Mouse (Mus musculus) heart, embryonic 14.5 days (tissue): ENCODE data around the gene Urb2. TPM values are rescaled to one million over a fixed set of nuclear protein-coding genes. Genes with fewer than 3 reads are reported as not detected.

Experiments
- ATAC-seq: fragments of 200-750 bp; cut with Nextera tagmentation; 2 replicates; pipeline ENCODE4 v1.8.0; 2017; ENCODE audit warnings: low read depth, moderate TSS enrichment; ENCODE audit not compliant: insufficient number of reproducible peaks, insufficient read depth, low FRiP score
- H3K27ac ChIP-seq, 2 experiments: fragments of 200-500 bp in 1 of 2; fragments of 300-500 bp in 1 of 2; sonication (generic) in 1 of 2; replicated peaks in 1 of 2; 2 replicates each; pipeline ENCODE4 v1.5.1; 2012 to 2014; ENCODE audit warnings: low read depth in 2 of 2, low read length in 2 of 2, control low read depth in 1 of 2, mild to moderate bottlenecking in 1 of 2, mixed read lengths in 1 of 2; ENCODE audit not compliant: control insufficient read depth in 1 of 2, insufficient read depth in 1 of 2
- H3K27me3 ChIP-seq: fragments of 300-500 bp; sonication (generic); 2 replicates; pipeline ENCODE4 v1.6.1; 2014; ENCODE audit warnings: mild to moderate bottlenecking, low read length, control low read depth; ENCODE audit not compliant: control insufficient read depth, insufficient read depth
- H3K36me3 ChIP-seq: fragments of 300-500 bp; sonication (generic); 2 replicates; pipeline ENCODE4 v1.6.1; 2014; ENCODE audit warnings: mild to moderate bottlenecking, control low read depth, low read length, mixed read lengths; ENCODE audit not compliant: control insufficient read depth, insufficient read depth
- H3K4me1 ChIP-seq, 2 experiments: fragments of 200-500 bp in 1 of 2; fragments of 300-500 bp in 1 of 2; sonication (generic) in 1 of 2; 2 replicates each; pipeline ENCODE4 v1.6.1; 2012 to 2014; ENCODE audit warnings: low read length in 2 of 2, control low read depth in 1 of 2, mixed read lengths in 1 of 2; ENCODE audit not compliant: control insufficient read depth in 2 of 2, insufficient read depth in 2 of 2
- H3K4me2 ChIP-seq: fragments of 300-500 bp; sonication (generic); 2 replicates; pipeline ENCODE4 v1.6.1; 2014; ENCODE audit warnings: mild to moderate bottlenecking, low read length
- H3K4me3 ChIP-seq, 2 experiments: fragments of 200-500 bp in 1 of 2; fragments of 300-500 bp in 1 of 2; sonication (generic) in 1 of 2; 2 replicates each; pipeline ENCODE4 v1.5.1; 2012 to 2014; ENCODE audit warnings: low read length in 2 of 2, mild to moderate bottlenecking in 2 of 2, control low read depth in 1 of 2, low read depth in 1 of 2, moderate library complexity in 1 of 2; ENCODE audit not compliant: control insufficient read depth in 1 of 2, insufficient read depth in 1 of 2
- H3K9ac ChIP-seq: fragments of 300-500 bp; sonication (generic); 2 replicates; pipeline ENCODE4 v1.6.1; 2014; ENCODE audit warnings: mild to moderate bottlenecking, low read length
- H3K9me3 ChIP-seq: fragments of 300-500 bp; sonication (generic); 2 replicates; pipeline ENCODE4 v1.6.1; 2016; ENCODE audit warnings: low read length, control low read depth; ENCODE audit not compliant: control insufficient read depth
- WGBS: fragments of 180-500 bp; shearing (Covaris S2); extraction: QIAGEN DNeasy Blood & Tissue Kit; methylation state at CpG from one replicate; pipeline ENCODE4 v1.1.7; 2014; 5-methylcytosine and 5-hydroxymethylcytosine counted together
- polyA plus RNA-seq: library from polyadenylated mRNA; unstranded; fragments of >200 nt; fragmentation: Nextera tagmentation; extraction: Ambion mirVana; gene quantifications from 2 replicates; pipeline ENCODE4 v1.2.1, GENCODE M21; 2014

Urb2 gene
- polyA plus RNA-seq, 1 experiment from 2014 or later = 4.4 TPM

DNA sequence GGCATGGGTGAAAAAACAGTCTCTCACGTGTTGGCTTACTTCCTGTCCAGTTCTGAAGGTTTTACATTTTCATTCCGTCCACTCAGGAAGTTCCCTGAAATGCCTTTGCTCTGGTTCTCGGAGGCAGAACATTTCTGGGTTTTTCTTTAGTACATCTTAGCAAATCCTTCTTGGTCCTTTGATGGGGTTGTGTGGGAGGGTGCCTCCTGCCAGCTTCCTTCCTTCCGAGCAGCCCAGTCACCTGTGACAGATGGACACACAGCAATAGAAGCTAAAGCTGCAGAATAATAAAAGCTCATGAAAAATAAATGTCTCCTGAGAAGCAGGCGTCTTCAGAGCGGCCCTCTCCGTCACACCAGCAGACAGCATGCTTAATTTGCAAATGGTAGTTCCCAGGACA is 57.7 kb downstream of the Urb2 start:
- no peak overlapping the region for H3K4me2 ChIP-seq
- no peaks in the 10 kb centered on the region for H3K9me3 ChIP-seq
- H3K4me3 ChIP-seq = no peak overlapping the region
- no peaks in the 10 kb centered on the region for H3K36me3 ChIP-seq
- ATAC-seq = no peak
- no peak overlapping the region for H3K9ac ChIP-seq
- no peak overlapping the region for H3K27ac ChIP-seq
- no peaks in the 10 kb centered on the region for H3K27me3 ChIP-seq
- WGBS = 78% methylated on average over 7 of the region's 7 CpGs
- H3K4me1 ChIP-seq = peaks cover 15 to 17% of the 10 kb centered on the region in 2 experiments

DNA sequence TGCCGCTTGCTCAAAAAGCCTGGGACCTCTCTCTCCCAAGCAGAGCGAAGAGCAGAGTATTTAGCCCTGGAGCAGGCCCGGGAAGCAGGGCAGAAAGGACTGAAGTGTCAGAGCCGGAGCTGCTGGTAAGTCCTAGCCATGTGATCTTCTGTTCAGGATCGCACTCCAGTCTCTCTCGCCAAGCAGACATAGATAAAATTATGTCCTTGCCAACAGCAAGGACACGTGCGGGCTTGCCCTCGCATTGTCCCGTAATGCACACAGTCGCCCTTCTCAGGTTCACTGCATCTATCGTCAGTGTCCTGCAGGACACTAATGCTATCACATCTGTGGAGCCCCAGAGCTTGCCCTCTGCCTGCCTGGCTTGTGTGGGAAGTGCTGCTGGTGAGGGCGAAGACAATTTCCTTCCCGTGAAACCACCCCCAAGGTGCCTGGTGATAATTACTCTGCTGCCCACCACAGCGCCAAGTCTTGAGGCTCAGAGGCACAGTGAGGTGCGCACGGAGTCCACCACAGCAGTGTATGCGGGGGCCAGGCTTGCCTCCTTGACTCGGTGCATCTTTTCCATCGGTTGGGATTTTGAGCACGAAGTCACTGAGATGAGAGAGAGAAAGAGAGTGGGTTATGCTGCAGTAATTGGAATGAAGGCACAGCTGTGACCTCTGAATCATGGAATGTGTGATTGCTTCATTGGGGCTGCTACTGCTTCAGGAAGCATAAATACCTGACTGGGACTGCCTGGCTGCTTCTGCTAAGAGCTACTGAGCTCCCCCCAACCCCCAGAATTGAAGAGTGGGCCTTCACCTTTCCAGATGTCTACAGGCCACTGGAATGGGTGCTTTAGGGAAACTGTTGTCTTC is 59.4 kb downstream of the Urb2 start:
- no peaks in the 10 kb centered on the region for H3K36me3 ChIP-seq
- no peak overlapping the region for H3K4me3 ChIP-seq
- H3K4me1 ChIP-seq = peaks cover 15 to 17% of the 10 kb centered on the region in 2 experiments
- no peak overlapping the region for H3K9ac ChIP-seq
- WGBS = 57% methylated on average over 21 of the region's 21 CpGs
- no peak overlapping the region for H3K4me2 ChIP-seq
- no peaks in the 10 kb centered on the region for H3K9me3 ChIP-seq
- peak overlapping the region in 1 of 2 experiments; percentile 19; a peak in 1 of 4 replicates for H3K27ac ChIP-seq
- H3K27me3 ChIP-seq = no peaks in the 10 kb centered on the region
- peak; percentile 20; the same call in 1 of the 2 replicates for ATAC-seq

- no peaks in the 10 kb centered on the region for H3K36me3 ChIP-seq
- no peak overlapping the region for H3K4me3 ChIP-seq
- 91% methylated on average over 8 of the region's 8 CpGs for WGBS
- H3K27ac ChIP-seq = no peak overlapping the region
- H3K4me2 ChIP-seq = no peak overlapping the region
- H3K9me3 ChIP-seq = no peaks in the 10 kb centered on the region
- peaks cover 11 to 14% of the 10 kb centered on the region in 2 experiments for H3K4me1 ChIP-seq
- no peak overlapping the region for H3K9ac ChIP-seq
- no peak for ATAC-seq
- H3K27me3 ChIP-seq = peaks cover 8% of the 10 kb centered on the region; the same call in 1 of the 2 replicates
These were observed 61.3 kb downstream of the Urb2 start for GRCm38 (mm10) chr8:124082616-124083015.

DNA sequence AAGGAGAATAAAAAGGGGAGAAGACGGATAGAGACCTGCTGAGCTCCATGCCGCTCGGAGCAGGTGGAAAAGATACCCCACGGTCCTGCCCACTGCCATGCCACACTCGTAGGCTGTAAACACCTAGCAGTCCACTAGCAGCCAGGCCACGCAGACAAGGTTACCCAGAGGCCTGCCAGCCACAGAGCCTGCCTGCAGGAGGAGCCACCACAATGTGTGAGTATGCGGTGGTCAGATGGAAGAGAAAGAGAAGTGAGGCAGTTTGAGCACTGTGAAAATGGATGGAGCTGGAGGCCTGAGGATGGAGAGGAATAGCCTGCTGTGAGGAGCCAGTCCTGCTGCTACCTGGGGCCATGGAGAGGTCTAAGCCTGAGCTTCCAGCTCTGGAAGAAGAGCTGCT is 62.3 kb downstream of the Urb2 start:
- peaks cover 8% of the 10 kb centered on the region; the same call in 1 of the 2 replicates for H3K27me3 ChIP-seq
- 83% methylated on average over 7 of the region's 7 CpGs for WGBS
- no peak overlapping the region for H3K9ac ChIP-seq
- no peak overlapping the region for H3K4me2 ChIP-seq
- H3K36me3 ChIP-seq = no peaks in the 10 kb centered on the region
- H3K4me1 ChIP-seq = peaks cover 11 to 14% of the 10 kb centered on the region in 2 experiments
- H3K4me3 ChIP-seq = no peak overlapping the region
- ATAC-seq = no peak
- H3K27ac ChIP-seq = no peak overlapping the region
- no peaks in the 10 kb centered on the region for H3K9me3 ChIP-seq

DNA sequence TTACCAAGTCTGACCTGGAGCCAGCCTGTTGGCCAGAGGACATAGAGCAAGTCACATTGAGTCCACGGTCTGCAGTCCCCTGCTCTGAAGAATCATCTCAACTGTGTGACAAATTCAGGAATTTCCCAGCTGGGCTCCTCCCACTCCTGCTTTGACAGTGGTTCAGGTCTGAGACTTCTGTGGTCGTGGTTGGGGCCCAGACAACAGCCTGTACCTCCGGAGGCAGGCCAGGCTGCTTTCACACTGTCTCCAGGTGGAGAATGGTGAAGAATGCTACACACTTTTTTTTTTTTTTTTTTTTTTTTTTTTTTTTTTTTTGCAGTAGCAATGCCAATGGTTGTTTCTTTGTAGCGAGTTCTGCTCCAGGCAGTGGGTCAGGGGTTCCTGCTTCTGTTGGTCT is 64.4 kb downstream of the Urb2 start:
- Histone ChIP-seq H3K4me1 (peaks cover 5 to 6% of the 10 kb centered on the region in 2 experiments), H3K9me3 (no peaks in the 10 kb centered on the region), H3K36me3 (no peaks in the 10 kb centered on the region), H3K27ac (no peak overlapping the region), H3K27me3 (peaks cover 8% of the 10 kb centered on the region; the same call in 1 of the 2 replicates), H3K4me2 (no peak overlapping the region), H3K9ac (no peak overlapping the region), H3K4me3 (no peak overlapping the region)
- 63% methylated on average over 4 of the region's 4 CpGs for WGBS
- ATAC-seq = no peak

GRCm38 (mm10) chr8:124088092-124088613 is 66.8 kb downstream of the Urb2 start:
- H3K4me3 ChIP-seq = no peak overlapping the region
- H3K4me1 ChIP-seq = no peaks in the 10 kb centered on the region
- no peaks in the 10 kb centered on the region for H3K9me3 ChIP-seq
- 64% methylated on average over 11 of the region's 11 CpGs for WGBS
- ATAC-seq = no peak
- H3K9ac ChIP-seq = no peak overlapping the region
- H3K36me3 ChIP-seq = no peaks in the 10 kb centered on the region
- H3K27ac ChIP-seq = no peak overlapping the region
- no peak overlapping the region for H3K4me2 ChIP-seq
- H3K27me3 ChIP-seq = peaks cover 8% of the 10 kb centered on the region; the same call in 1 of the 2 replicates

GRCm38 (mm10) chr8:124089016-124089415 is 67.7 kb downstream of the Urb2 start:
- no peak for ATAC-seq
- Histone ChIP-seq H3K36me3 (no peaks in the 10 kb centered on the region), H3K9me3 (no peaks in the 10 kb centered on the region; the same call in 1 of the 2 replicates), H3K4me3 (no peak overlapping the region), H3K27me3 (peaks cover 8% of the 10 kb centered on the region; the same call in 1 of the 2 replicates), H3K4me2 (no peak overlapping the region), H3K4me1 (no peaks in the 10 kb centered on the region), H3K27ac (no peak overlapping the region), H3K9ac (no peak overlapping the region)
- 77% methylated on average over 5 of the region's 5 CpGs for WGBS
